Mouse (Mus musculus): ENCODE measurements around the gene Gls. TPM values are rescaled to one million over a fixed set of nuclear protein-coding genes. Genes with fewer than 3 reads are reported as not detected.

Gene Gls
- polyA plus RNA-seq, 1 experiment from 2014 or later: 33.1 TPM

DNA sequence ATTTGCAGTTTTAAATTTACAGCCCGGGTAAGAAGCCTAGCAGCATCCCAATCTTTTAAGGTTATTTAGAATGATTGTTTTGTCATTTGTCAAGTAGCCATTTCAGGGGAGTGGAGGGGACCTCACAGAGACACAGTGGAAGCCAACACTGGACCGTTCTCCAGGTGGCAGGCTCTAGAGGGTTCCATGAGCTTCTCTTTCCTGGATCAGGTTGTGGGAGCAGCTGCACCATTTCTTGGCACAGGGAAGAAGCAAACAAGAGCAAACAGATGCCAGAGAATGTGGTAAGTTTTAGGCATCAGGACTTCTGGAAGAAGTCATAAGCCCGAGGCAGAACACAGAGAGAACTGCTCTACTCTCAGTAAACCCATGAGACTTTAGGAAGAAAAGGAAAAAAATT lies 116.6 kb downstream of the Gls start:
- H3K36me3 ChIP-seq: no peaks in the 10 kb centered on the region
- peaks cover 23% of the 10 kb centered on the region for H3K4me1 ChIP-seq
- H3K27me3 ChIP-seq (replicated peaks): peaks cover 2% of the 10 kb centered on the region; the same call in 1 of the 2 replicates
- 77% methylated on average over 3 of the region's 3 CpGs for WGBS
- no peak overlapping the region for H3K4me2 ChIP-seq
- H3K27ac ChIP-seq (replicated peaks): no peak overlapping the region
- ATAC-seq (ENCODE audit: low FRiP score): no peak
- no peak overlapping the region for H3K4me3 ChIP-seq (replicated peaks)
- no peak overlapping the region for H3K9ac ChIP-seq (replicated peaks)
- H3K9me3 ChIP-seq (replicated peaks): no peaks in the 10 kb centered on the region

- Histone ChIP-seq H3K27ac (replicated peaks) (peak overlapping the region; percentile 91), H3K9me3 (replicated peaks) (no peaks in the 10 kb centered on the region), H3K4me1 (peaks cover 9% of the 10 kb centered on the region), H3K36me3 (no peaks in the 10 kb centered on the region), H3K4me3 (replicated peaks) (peak overlapping the region; percentile 37), H3K4me2 (peak overlapping the region; percentile 73), H3K27me3 (replicated peaks) (peaks cover 2% of the 10 kb centered on the region; the same call in 1 of the 2 replicates), H3K9ac (replicated peaks) (peak overlapping the region; percentile 51)
- WGBS: under 1% methylated on average over 32 of the region's 32 CpGs
- ATAC-seq (ENCODE audit: low FRiP score): peak; percentile 97
Measured at GRCm38 (mm10) chr1:52113666-52114069, 119.4 kb downstream of the Gls start.

Other genes starting within 250 kb of the Gls start
- 0.45 and 7.7 TPM in 2 replicates for gene Stat4, start 246.1 kb downstream of the Gls start, polyA plus RNA-seq (2015; fragmentation: Nextera tagmentation; extraction: Ambion mirVana)
- gene Stat1, start 113.8 kb downstream of the Gls start, polyA plus RNA-seq (2015; fragmentation: Nextera tagmentation; extraction: Ambion mirVana): 16.6 and 49.0 TPM in 2 replicates

Data from neural tube, embryonic 15.5 days (tissue).